Comparison of ENCODE assay signal across 9 mouse cellular contexts in the genomic region with DNA sequence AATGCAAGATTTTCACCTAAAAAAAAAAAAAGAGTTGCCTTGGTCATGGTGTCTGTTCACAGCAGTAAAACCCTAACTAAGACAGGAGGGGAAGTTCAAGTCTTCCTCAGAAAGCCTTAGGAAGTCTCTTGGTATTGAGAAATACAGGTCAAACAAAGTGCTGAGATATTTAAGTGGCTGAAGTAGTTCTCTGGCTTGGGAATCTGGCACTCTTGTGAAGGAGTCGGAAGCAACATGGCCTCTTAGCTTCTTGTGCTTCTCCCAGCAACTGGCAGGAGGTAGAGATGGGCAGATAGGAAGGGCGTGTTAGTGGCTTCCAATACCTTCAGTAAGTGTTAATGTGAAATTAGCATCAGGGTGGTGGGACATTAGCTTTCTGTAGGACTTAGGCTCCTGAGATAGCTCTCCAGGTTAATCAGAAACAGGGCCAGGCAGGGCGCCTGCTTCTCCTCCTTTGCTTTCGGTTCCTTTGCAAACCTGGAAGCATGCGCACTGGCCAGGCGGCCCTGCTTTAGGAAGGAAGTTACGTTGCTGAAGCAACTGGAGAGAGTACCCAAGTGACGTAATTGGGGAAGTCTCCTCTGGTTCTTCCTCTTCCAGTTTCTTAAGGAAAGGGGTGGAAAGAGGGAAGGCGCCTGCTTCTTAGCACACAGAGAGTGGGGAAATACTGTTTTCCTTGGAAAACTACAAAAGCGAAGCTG. TPM values are rescaled to one million over a fixed set of nuclear protein-coding genes. Genes with fewer than 3 reads are reported as not detected.
A peak's percentile ranks its signal among the peaks of the same experiment; 100 is the strongest.
DNase-seq lines count a peak whose midpoint lies in the region; ATAC-seq and TF ChIP-seq lines count a peak whose summit lies in the region.
"Had no signal": no experiment of that assay in that cellular context is flagged by ENCODE, and none has a peak within 500 bp of the region (broad histone marks: within the 10 kb centered on the region; RNA-seq: fewer than 3 reads in every experiment).

No protein-coding gene starts in this region.

- TF ChIP-seq CTCF in kidney, adult 2 months (conservative IDR thresholded peaks at IDR 0.05; ENCODE audit: insufficient read depth, insufficient read length, low read depth, low read length), result no peak

- H3K27ac ChIP-seq in kidney, embryonic 14.5 days (ENCODE audit: low read depth, low read length), result no peak overlapping the region
- H3K27ac ChIP-seq in kidney, adult 2 months (ENCODE audit: insufficient read depth, low read depth, low read length), result no peak overlapping the region

- peaks cover 4% of the 10 kb centered on the region; the same call in 1 of the 2 replicates for H3K4me1 ChIP-seq in kidney, embryonic 14.5 days (ENCODE audit: control insufficient read depth, insufficient read depth, low read length)
- no peaks in the 10 kb centered on the region for H3K4me1 ChIP-seq in kidney, adult 2 months (ENCODE audit: control insufficient read depth, insufficient read depth, low read length)

- H3K9ac ChIP-seq in kidney, embryonic 14.5 days (ENCODE audit: low read depth, low read length), result no peak overlapping the region

- no peak for ATAC-seq in kidney, embryonic 14.5 days (ENCODE audit: low FRiP score, low TSS enrichment)

- peak; percentile 58 for DNase-seq in kidney, adult 11 months
- DNase-seq in adrenal gland, postnatal 36 days, result peak; percentile 52 to 69
- peak; percentile 73 for DNase-seq in kidney, adult 2 months
- peak; percentile 91 for DNase-seq in lung, postnatal 36 days
- no peak for DNase-seq in urinary bladder, adult 18-20 months (ENCODE audit: low spot score in 2 of 2)
- DNase-seq in left cerebral cortex, adult 8-10 months (ENCODE audit: low spot score in 2 of 2), result no peak
- DNase-seq in left cerebral cortex, postnatal 36 days (ENCODE audit: low spot score in 2 of 2), result no peak

- no peak for TF ChIP-seq POLR2A in kidney, adult 2 months (IDR thresholded peaks at IDR 0.05; ENCODE audit: low read depth, low read length)

- H3K36me3 ChIP-seq in kidney, embryonic 14.5 days (ENCODE audit: control insufficient read depth, insufficient read depth, low read length), result no peaks in the 10 kb centered on the region
- H3K36me3 ChIP-seq in kidney, adult 2 months (ENCODE audit: control insufficient read depth, insufficient read depth, low read length), result no peaks in the 10 kb centered on the region

- intact Hi-C loops in left cerebral cortex, postnatal 36 days (cut with DNase I), result no loop called here

- H3K4me3 ChIP-seq in kidney, embryonic 14.5 days (ENCODE audit: low read length), result no peak overlapping the region
- no peak overlapping the region for H3K4me3 ChIP-seq in kidney, adult 2 months (ENCODE audit: insufficient read depth, low read depth, low read length)
- H3K4me3 ChIP-seq: erythroblast, embryonic 14.5 days had no signal

- 87% methylated on average over 10 of the region's 10 CpGs for WGBS in kidney, embryonic 14.5 days
- 73% methylated on average over 10 of the region's 10 CpGs for WGBS in kidney, adult 2 months

- no peak overlapping the region for H3K4me2 ChIP-seq in kidney, embryonic 14.5 days (replicated peaks; ENCODE audit: low read depth, low read length)

- no peaks in the 10 kb centered on the region for H3K27me3 ChIP-seq in kidney, embryonic 14.5 days (ENCODE audit: control insufficient read depth, insufficient read depth, low read length)
- no peaks in the 10 kb centered on the region for H3K27me3 ChIP-seq in kidney, adult 2 months (replicated peaks; ENCODE audit: control insufficient read depth, insufficient read depth, low read length)

- no peaks in the 10 kb centered on the region for H3K9me3 ChIP-seq in kidney, embryonic 14.5 days (ENCODE audit: control insufficient read depth, low read length)

RNA-seq across cellular contexts. Expression of a gene that starts 38.4 kb away (rescaled TPM):
- 13.9 and 14.2 TPM in 2 replicates for polyA plus RNA-seq in kidney, embryonic 14.5 days (2014; fragmentation: Nextera tagmentation; extraction: Ambion mirVana)
- 10 to 100 TPM; 67.9 to 76.9 TPM for total RNA-seq in adrenal gland, postnatal 36 days (2021)
- 9.2 and 12.6 TPM in 2 replicates for polyA plus RNA-seq in kidney, adult 2 months (2012; rRNA removed)
- 10 to 100 TPM; 56.2 to 72.4 (median 57.3) TPM for total RNA-seq in left cerebral cortex, adult 8-10 months (2022)
- total RNA-seq in left cerebral cortex, postnatal 36 days (2021), result 10 to 100 TPM; 53.0 to 56.0 TPM

Comparison
In these comparisons a context has a peak if more than half of its experiments do, and no peak if none do; other contexts are left out.
1. DNase-seq: peak in kidney, adult 11 months (single experiment), adrenal gland, postnatal 36 days (2 of 2), kidney, adult 2 months (single experiment) and lung, postnatal 36 days (single experiment); none in urinary bladder, adult 18-20 months (0 of 2), left cerebral cortex, adult 8-10 months (0 of 2) and left cerebral cortex, postnatal 36 days (0 of 2).